8 mouse cellular contexts compared by ENCODE assay signal in the genomic region with DNA sequence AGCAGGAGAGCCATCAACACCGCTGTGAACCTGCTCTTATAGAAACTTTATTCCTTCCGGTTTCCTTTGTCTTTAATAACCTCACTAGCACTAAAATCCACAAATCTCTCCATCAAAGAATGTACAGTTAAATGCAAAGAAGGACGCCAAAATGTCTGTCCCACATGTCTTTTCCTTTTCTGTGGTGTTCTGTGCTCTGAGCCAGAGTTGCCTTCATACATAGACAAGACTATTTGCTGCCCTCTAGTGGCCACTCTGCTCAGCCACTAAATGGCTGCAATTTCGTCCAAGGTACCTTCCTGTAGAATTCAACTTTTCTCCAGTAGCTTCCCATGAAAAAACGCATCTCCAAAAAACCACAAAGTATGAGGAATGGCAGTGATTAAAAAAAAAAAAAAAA. TPM values are rescaled to one million over a fixed set of nuclear protein-coding genes. Genes with fewer than 3 reads are reported as not detected.
DNase-seq lines count a peak whose midpoint lies in the region; ATAC-seq and TF ChIP-seq lines count a peak whose summit lies in the region.

No protein-coding gene starts in this region.

- no peak overlapping the region for H3K9ac ChIP-seq in intestine, postnatal 0 days (ENCODE audit: low read depth, low read length)

- ATAC-seq in intestine, postnatal 0 days = no peak

- H3K4me3 ChIP-seq in thymus, adult 2 months (ENCODE audit: control insufficient read depth, insufficient read depth, low read length) = no peak overlapping the region
- no peak overlapping the region for H3K4me3 ChIP-seq in intestine, postnatal 0 days (ENCODE audit: low read depth, low read length)
- H3K4me3 ChIP-seq in myocyte = no peak overlapping the region

- H3K4me1 ChIP-seq in thymus, adult 2 months (replicated peaks; ENCODE audit: control insufficient read depth, insufficient read depth, low read length) = no peaks in the 10 kb centered on the region
- no peaks in the 10 kb centered on the region for H3K4me1 ChIP-seq in intestine, postnatal 0 days (replicated peaks; ENCODE audit: control insufficient read depth, insufficient read depth, low read length)

- H3K4me2 ChIP-seq in intestine, postnatal 0 days (replicated peaks; ENCODE audit: low read depth) = no peak overlapping the region
- H3K4me2 ChIP-seq in myocyte (ENCODE audit: low read depth) = peak overlapping the region; percentile 43

- peak; percentile 19 for DNase-seq in thymus, adult 2 months
- DNase-seq in thymus, adult 18-20 months = no peak
- peak; percentile 26 for DNase-seq in cerebellum, adult 9-11 months
- peak; percentile 50 to 68 for DNase-seq in frontal cortex, postnatal 10 days (ENCODE audit: low spot score in 2 of 2)
- peak; percentile 75 to 85 for DNase-seq in left cerebral cortex, postnatal 10 days (ENCODE audit: extremely low spot score in 1 of 2, low spot score in 2 of 2)
- DNase-seq in thymus, postnatal 14 days = peak; percentile 28

- intact Hi-C loops in left cerebral cortex, postnatal 10 days (cut with DNase I) = loop anchor here (1.0 to 5.0 kb wide), 2 partner anchors 106 to 181 kb away; no protein-coding TSS in a partner anchor

- no peak for TF ChIP-seq CTCF in thymus, adult 2 months (IDR thresholded peaks at IDR 0.05; ENCODE audit: borderline replicate concordance, control insufficient read depth, extremely low read depth, insufficient read depth, low read length, poor library complexity)
- TF ChIP-seq CTCF in intestine, postnatal 0 days (IDR thresholded peaks at IDR 0.05; ENCODE audit: low read depth) = peak; percentile 89

- no peaks in the 10 kb centered on the region for H3K9me3 ChIP-seq in intestine, postnatal 0 days (ENCODE audit: control insufficient read depth)

- H3ac ChIP-seq in myocyte (ENCODE audit: control insufficient read depth, insufficient read length) = no peak overlapping the region

- 34% methylated on average over 5 of the region's 5 CpGs for WGBS in thymus, adult 2 months
- WGBS in intestine, postnatal 0 days = 33% methylated on average over 5 of the region's 5 CpGs

- H3K27ac ChIP-seq in thymus, adult 2 months (ENCODE audit: control insufficient read depth, insufficient read depth, low read length) = no peak overlapping the region
- no peak overlapping the region for H3K27ac ChIP-seq in intestine, postnatal 0 days (ENCODE audit: low read depth, low read length)

- no peak for TF ChIP-seq POLR2A in thymus, adult 2 months (IDR thresholded peaks at IDR 0.05; ENCODE audit: control insufficient read depth, extremely low read depth, insufficient read depth, low read length, poor library complexity)
- TF ChIP-seq POLR2A in myocyte (IDR thresholded peaks at IDR 0.05; ENCODE audit: insufficient read length, low read depth) = no peak

- no peaks in the 10 kb centered on the region for H3K79me2 ChIP-seq in myocyte (ENCODE audit: control insufficient read depth, insufficient read depth)

- no peaks in the 10 kb centered on the region for H3K27me3 ChIP-seq in thymus, adult 2 months (ENCODE audit: control insufficient read depth, insufficient read depth, low read length)
- H3K27me3 ChIP-seq in intestine, postnatal 0 days (replicated peaks; ENCODE audit: control insufficient read depth, insufficient read depth, low read length) = no peaks in the 10 kb centered on the region
- no peaks in the 10 kb centered on the region for H3K27me3 ChIP-seq in myocyte (ENCODE audit: control insufficient read depth, insufficient read depth, insufficient read length)

- H3K36me3 ChIP-seq in thymus, adult 2 months (ENCODE audit: control insufficient read depth, insufficient read depth, low read length) = no peaks in the 10 kb centered on the region
- H3K36me3 ChIP-seq in intestine, postnatal 0 days (ENCODE audit: control insufficient read depth, insufficient read depth) = no peaks in the 10 kb centered on the region
- no peaks in the 10 kb centered on the region for H3K36me3 ChIP-seq in myocyte (ENCODE audit: control insufficient read depth, insufficient read depth)

TF ChIP-seq in myocyte, 11 proteins besides CTCF, POLR2A, EP300 and RAD21:
- no peak for TF ChIP-seq MYOD1 (IDR thresholded peaks at IDR 0.05; ENCODE audit: control insufficient read depth in 1 of 3, insufficient read length in 2 of 3, low read depth in 2 of 3)
- TF ChIP-seq TCF12 (IDR thresholded peaks at IDR 0.05; ENCODE audit: insufficient read depth, poor library complexity, severe bottlenecking) = no peak
- TF ChIP-seq CEBPB (IDR thresholded peaks at IDR 0.05; ENCODE audit: insufficient read depth, poor library complexity, severe bottlenecking) = no peak
- TF ChIP-seq E2F4 (IDR thresholded peaks at IDR 0.05; ENCODE audit: insufficient read depth) = no peak
- TF ChIP-seq REST (IDR thresholded peaks at IDR 0.05; ENCODE audit: insufficient read depth, insufficient read length) = no peak
- no peak for TF ChIP-seq MYOG (IDR thresholded peaks at IDR 0.05; ENCODE audit: control insufficient read depth in 1 of 3, insufficient read depth in 1 of 3, insufficient read length in 2 of 3, low read depth in 2 of 3)
- no peak for TF ChIP-seq USF1 (IDR thresholded peaks at IDR 0.05; ENCODE audit: low read depth)
- no peak for TF ChIP-seq POLR2AphosphoS2 (IDR thresholded peaks at IDR 0.05; ENCODE audit: insufficient read length, low read depth)
- TF ChIP-seq SRF (IDR thresholded peaks at IDR 0.05; ENCODE audit: control insufficient read depth, insufficient read length, low read depth) = no peak
- TF ChIP-seq TCF3 (IDR thresholded peaks at IDR 0.05; ENCODE audit: insufficient read length, low read depth) = no peak
- no peak for TF ChIP-seq MAX (IDR thresholded peaks at IDR 0.05; ENCODE audit: low read depth)

RNA-seq across cellular contexts. Expression of gene Tm4sf4, which starts 23.3 kb away (rescaled TPM):
- polyA plus RNA-seq in thymus, adult 2 months (2012; rRNA removed) = 0.08 and 0.27 TPM in 2 replicates
- 95.5 and 110 TPM in 2 replicates for polyA plus RNA-seq in intestine, postnatal 0 days (2015; fragmentation: Nextera tagmentation; extraction: Ambion mirVana)
- not detected for total RNA-seq in left cerebral cortex, postnatal 10 days (2021)
- polyA plus RNA-seq in myocyte (2012; fragmentation: generic; extraction: Trizol) = 0.08 TPM

Comparison
In these comparisons a context has a peak if more than half of its experiments do, and no peak if none do; other contexts are left out.
1. DNase-seq: peak in thymus, adult 2 months (single experiment), cerebellum, adult 9-11 months (single experiment), frontal cortex, postnatal 10 days (2 of 2), left cerebral cortex, postnatal 10 days (2 of 2) and thymus, postnatal 14 days (single experiment); none in thymus, adult 18-20 months (0 of 2).
2. RNA of gene Tm4sf4, which starts 23.3 kb away (polyA plus RNA-seq): 95.5 to 110 TPM in intestine, postnatal 0 days; 0.08 TPM in myocyte (single experiment) and 0.08 to 0.27 TPM in thymus, adult 2 months; every median in the first group is over 10 times any median in the second.